Mouse (Mus musculus) cortical plate, adult 2 months (tissue): ENCODE results near the gene Mars2. TPM values are rescaled to one million over a fixed set of nuclear protein-coding genes. Genes with fewer than 3 reads are reported as not detected.

Experiments used
- H3K27ac ChIP-seq: fragments of 200-500 bp; 2 replicates; pipeline ENCODE4 v1.5.1; 2012; ENCODE audit warnings: low read length, control low read depth, inconsistent platforms; ENCODE audit not compliant: insufficient read depth
- H3K4me1 ChIP-seq: fragments of 200-500 bp; 2 replicates; pipeline ENCODE4 v1.6.1; 2011; ENCODE audit warnings: low read length; ENCODE audit not compliant: control insufficient read depth, insufficient read depth
- H3K4me3 ChIP-seq: fragments of 200-500 bp; 2 replicates; pipeline ENCODE4 v1.5.1; 2011; ENCODE audit warnings: mild to moderate bottlenecking, low read length, control low read depth; ENCODE audit not compliant: insufficient read depth
- CTCF ChIP-seq: fragments of 200-500 bp; IDR thresholded peaks from 2 replicates; pipeline ENCODE4 v1.5.1; 2011; ENCODE audit warnings: mild to moderate bottlenecking, control low read depth, low read length; ENCODE audit not compliant: insufficient read depth; ENCODE audit errors: extremely low read depth
- POLR2A ChIP-seq: fragments of 200-500 bp; IDR thresholded peaks from 2 replicates; pipeline ENCODE4 v1.6.1; 2011; ENCODE audit warnings: mild to moderate bottlenecking, low read length, control low read depth; ENCODE audit not compliant: insufficient read depth; ENCODE audit errors: extremely low read depth
- polyA plus RNA-seq: library from polyadenylated mRNA; depleted of rRNA; stranded (reverse); fragments of >200 nt; gene quantifications from 2 replicates; pipeline ENCODE4 v1.2.3, GENCODE M21; 2012; rRNA removed

Gene Mars2
- polyA plus RNA-seq, 1 experiment, result 4.1 TPM

GRCm38 (mm10) chr1:55236487-55236886 is 490 bp upstream of the Mars2 start:
- Histone ChIP-seq H3K4me3 (no peak overlapping the region; the same call in 1 of the 2 replicates), H3K4me1 (peaks cover 8% of the 10 kb centered on the region; the same call in 1 of the 2 replicates), H3K27ac (no peak overlapping the region)
- TF ChIP-seq CTCF (no peak), POLR2A (no peak)

GRCm38 (mm10) chr1:55237643-55238161 is 725 bp downstream of the Mars2 start:
- H3K4me1 ChIP-seq, result peaks cover 10% of the 10 kb centered on the region; the same call in 1 of the 2 replicates
- TF ChIP-seq POLR2A (no peak), CTCF (no peak)

GRCm38 (mm10) chr1:55238496-55238895 is 1.5 kb downstream of the Mars2 start:
- TF ChIP-seq POLR2A, result no peak
- TF ChIP-seq CTCF, result no peak
- Histone ChIP-seq H3K4me1 (peaks cover 10% of the 10 kb centered on the region; the same call in 1 of the 2 replicates), H3K27ac (no peak overlapping the region), H3K4me3 (peak overlapping the region; percentile 94)

More at GRCm38 (mm10) chr1:55237643-55238161, 725 bp downstream of the Mars2 start:
- Histone ChIP-seq H3K4me3 (peak overlapping the region; percentile 94), H3K27ac (peak overlapping the region; percentile 63; the same call in 1 of the 2 replicates)

- peak overlapping the region; percentile 94; the same call in 1 of the 2 replicates for H3K4me3 ChIP-seq
- peaks cover 10% of the 10 kb centered on the region; the same call in 1 of the 2 replicates for H3K4me1 ChIP-seq
- no peak for TF ChIP-seq POLR2A
- TF ChIP-seq CTCF, result peak; percentile 63; the same call in 1 of the 2 replicates
- no peak overlapping the region for H3K27ac ChIP-seq
Measured at GRCm38 (mm10) chr1:55239237-55239636, 2.3 kb downstream of the Mars2 start.

GRCm38 (mm10) chr1:55246374-55246773 is 9.4 kb downstream of the Mars2 start:
- no peak for TF ChIP-seq POLR2A
- TF ChIP-seq CTCF, result no peak

GRCm38 (mm10) chr1:55264385-55264784 is 27.4 kb downstream of the Mars2 start:
- TF ChIP-seq POLR2A (no peak), CTCF (no peak)
- no peaks in the 10 kb centered on the region for H3K4me1 ChIP-seq
- H3K4me3 ChIP-seq, result no peak overlapping the region
- no peak overlapping the region for H3K27ac ChIP-seq

More at GRCm38 (mm10) chr1:55246374-55246773, 9.4 kb downstream of the Mars2 start:
- Histone ChIP-seq H3K4me1 (peaks cover 2% of the 10 kb centered on the region; the same call in 1 of the 2 replicates), H3K4me3 (no peak overlapping the region), H3K27ac (no peak overlapping the region)

GRCm38 (mm10) chr1:55265447-55265846 is 28.5 kb downstream of the Mars2 start:
- no peak for TF ChIP-seq POLR2A
- no peak for TF ChIP-seq CTCF

GRCm38 (mm10) chr1:55279081-55279480 is 42.1 kb downstream of the Mars2 start:
- no peak overlapping the region for H3K4me3 ChIP-seq
- H3K4me1 ChIP-seq, result no peaks in the 10 kb centered on the region
- TF ChIP-seq POLR2A (no peak), CTCF (no peak)
- no peak overlapping the region for H3K27ac ChIP-seq

More at GRCm38 (mm10) chr1:55265447-55265846, 28.5 kb downstream of the Mars2 start:
- Histone ChIP-seq H3K4me1 (no peaks in the 10 kb centered on the region), H3K27ac (no peak overlapping the region), H3K4me3 (no peak overlapping the region)

Other genes starting within 250 kb of the Mars2 start
- gene Sf3b1, start 209.7 kb upstream of the Mars2 start, polyA plus RNA-seq, result 172 and 177 TPM in 2 replicates
- 29.1 and 34.7 TPM in 2 replicates for gene Coq10b, start 184.4 kb upstream of the Mars2 start, polyA plus RNA-seq
- gene Hspe1, start 149.0 kb upstream of the Mars2 start, polyA plus RNA-seq, result 141 and 142 TPM in 2 replicates
- gene Hspd1, start 148.9 kb upstream of the Mars2 start, polyA plus RNA-seq, result 97.7 and 98.4 TPM in 2 replicates
- gene Mob4, start 105.9 kb upstream of the Mars2 start, polyA plus RNA-seq, result 39.2 and 39.8 TPM in 2 replicates
- 20.8 TPM in 2 replicates for gene Rftn2, start 10.4 kb upstream of the Mars2 start, polyA plus RNA-seq
- gene Boll, start 126.3 kb downstream of the Mars2 start, polyA plus RNA-seq, result not detected in 2 replicates
- gene Plcl1, start 168.7 kb downstream of the Mars2 start, polyA plus RNA-seq, result 7.7 and 8.6 TPM in 2 replicates